Mouse (Mus musculus): ENCODE data around the gene Zfp768.
"Not testable (repeated sequence)": the region's sequence is repeated elsewhere in the genome, so short reads cannot be mapped to it uniquely, and the experiment has no call there.

Gene Zfp768

GRCm38 (mm10) chr7:127342332-127342731 lies 3.1 kb downstream of the Zfp768 start:
- peak; percentile 68 for DNase-seq (ENCODE audit: low read depth, low spot score)

GRCm38 (mm10) chr7:127341861-127342260 lies 3.5 kb downstream of the Zfp768 start:
- not testable (repeated sequence) for DNase-seq (ENCODE audit: low read depth, low spot score); H3K27me3 ChIP-seq (ENCODE audit: control insufficient read depth, insufficient read depth, low read length, poor library complexity, severe bottlenecking); H3K36me3 ChIP-seq (ENCODE audit: control insufficient read depth, insufficient read depth, low read length, poor library complexity, severe bottlenecking)

More at GRCm38 (mm10) chr7:127342332-127342731, 3.1 kb downstream of the Zfp768 start:
- no peaks in the 10 kb centered on the region for H3K36me3 ChIP-seq (ENCODE audit: control insufficient read depth, insufficient read depth, low read length, poor library complexity, severe bottlenecking)
- H3K27me3 ChIP-seq (ENCODE audit: control insufficient read depth, insufficient read depth, low read length, poor library complexity, severe bottlenecking): no peaks in the 10 kb centered on the region

GRCm38 (mm10) chr7:127341356-127341755 lies 4.0 kb downstream of the Zfp768 start:
- DNase-seq (ENCODE audit: low read depth, low spot score): no peak
- H3K36me3 ChIP-seq (ENCODE audit: control insufficient read depth, insufficient read depth, low read length, poor library complexity, severe bottlenecking): no peaks in the 10 kb centered on the region

GRCm38 (mm10) chr7:127337636-127338035 lies 7.8 kb downstream of the Zfp768 start:
- H3K36me3 ChIP-seq (ENCODE audit: control insufficient read depth, insufficient read depth, low read length, poor library complexity, severe bottlenecking): peaks cover 5% of the 10 kb centered on the region
- no peak for DNase-seq (ENCODE audit: low read depth, low spot score)

More at GRCm38 (mm10) chr7:127341356-127341755, 4.0 kb downstream of the Zfp768 start:
- H3K27me3 ChIP-seq (ENCODE audit: control insufficient read depth, insufficient read depth, low read length, poor library complexity, severe bottlenecking): no peaks in the 10 kb centered on the region

GRCm38 (mm10) chr7:127335604-127336003 lies 9.8 kb downstream of the Zfp768 start:
- Histone ChIP-seq H3K36me3 (ENCODE audit: control insufficient read depth, insufficient read depth, low read length, poor library complexity, severe bottlenecking) (peaks cover 10% of the 10 kb centered on the region), H3K27me3 (ENCODE audit: control insufficient read depth, insufficient read depth, low read length, poor library complexity, severe bottlenecking) (no peaks in the 10 kb centered on the region)
- DNase-seq (ENCODE audit: low read depth, low spot score): no peak

More at GRCm38 (mm10) chr7:127337636-127338035, 7.8 kb downstream of the Zfp768 start:
- H3K27me3 ChIP-seq (ENCODE audit: control insufficient read depth, insufficient read depth, low read length, poor library complexity, severe bottlenecking): no peaks in the 10 kb centered on the region

GRCm38 (mm10) chr7:127333240-127333639 lies 12.1 kb downstream of the Zfp768 start:
- no peak for DNase-seq (ENCODE audit: low read depth, low spot score)
- H3K36me3 ChIP-seq (ENCODE audit: control insufficient read depth, insufficient read depth, low read length, poor library complexity, severe bottlenecking): peaks cover 21% of the 10 kb centered on the region
- no peaks in the 10 kb centered on the region for H3K27me3 ChIP-seq (ENCODE audit: control insufficient read depth, insufficient read depth, low read length, poor library complexity, severe bottlenecking)

GRCm38 (mm10) chr7:127326685-127327084 lies 18.7 kb downstream of the Zfp768 start:
- H3K36me3 ChIP-seq (ENCODE audit: control insufficient read depth, insufficient read depth, low read length, poor library complexity, severe bottlenecking): peaks cover 20% of the 10 kb centered on the region
- no peak for DNase-seq (ENCODE audit: low read depth, low spot score)
- no peaks in the 10 kb centered on the region for H3K27me3 ChIP-seq (ENCODE audit: control insufficient read depth, insufficient read depth, low read length, poor library complexity, severe bottlenecking)

- Histone ChIP-seq H3K36me3 (ENCODE audit: control insufficient read depth, insufficient read depth, low read length, poor library complexity, severe bottlenecking) (peaks cover 16% of the 10 kb centered on the region), H3K27me3 (ENCODE audit: control insufficient read depth, insufficient read depth, low read length, poor library complexity, severe bottlenecking) (no peaks in the 10 kb centered on the region)
- no peak for DNase-seq (ENCODE audit: low read depth, low spot score)
These were observed 19.8 kb downstream of the Zfp768 start for GRCm38 (mm10) chr7:127325550-127325949.

GRCm38 (mm10) chr7:127324944-127325343 lies 20.4 kb downstream of the Zfp768 start:
- DNase-seq (ENCODE audit: low read depth, low spot score): no peak
- no peaks in the 10 kb centered on the region for H3K27me3 ChIP-seq (ENCODE audit: control insufficient read depth, insufficient read depth, low read length, poor library complexity, severe bottlenecking)
- H3K36me3 ChIP-seq (ENCODE audit: control insufficient read depth, insufficient read depth, low read length, poor library complexity, severe bottlenecking): peaks cover 12% of the 10 kb centered on the region

- Histone ChIP-seq H3K36me3 (ENCODE audit: control insufficient read depth, insufficient read depth, low read length, poor library complexity, severe bottlenecking) (peaks cover 7% of the 10 kb centered on the region), H3K27me3 (ENCODE audit: control insufficient read depth, insufficient read depth, low read length, poor library complexity, severe bottlenecking) (no peaks in the 10 kb centered on the region)
- no peak for DNase-seq (ENCODE audit: low read depth, low spot score)
These were observed 23.3 kb downstream of the Zfp768 start for GRCm38 (mm10) chr7:127322085-127322484.

GRCm38 (mm10) chr7:127321106-127321505 lies 24.3 kb downstream of the Zfp768 start:
- Histone ChIP-seq H3K36me3 (ENCODE audit: control insufficient read depth, insufficient read depth, low read length, poor library complexity, severe bottlenecking) (peaks cover 9% of the 10 kb centered on the region), H3K27me3 (ENCODE audit: control insufficient read depth, insufficient read depth, low read length, poor library complexity, severe bottlenecking) (no peaks in the 10 kb centered on the region)
- DNase-seq (ENCODE audit: low read depth, low spot score): no peak

- Histone ChIP-seq H3K36me3 (ENCODE audit: control insufficient read depth, insufficient read depth, low read length, poor library complexity, severe bottlenecking) (peaks cover 22% of the 10 kb centered on the region), H3K27me3 (ENCODE audit: control insufficient read depth, insufficient read depth, low read length, poor library complexity, severe bottlenecking) (no peaks in the 10 kb centered on the region)
- no peak for DNase-seq (ENCODE audit: low read depth, low spot score)
These were observed 31.5 kb downstream of the Zfp768 start for GRCm38 (mm10) chr7:127313912-127314311.

GRCm38 (mm10) chr7:127309951-127310350 lies 35.4 kb downstream of the Zfp768 start:
- no peak for DNase-seq (ENCODE audit: low read depth, low spot score)
- H3K27me3 ChIP-seq (ENCODE audit: control insufficient read depth, insufficient read depth, low read length, poor library complexity, severe bottlenecking): no peaks in the 10 kb centered on the region
- peaks cover 26% of the 10 kb centered on the region for H3K36me3 ChIP-seq (ENCODE audit: control insufficient read depth, insufficient read depth, low read length, poor library complexity, severe bottlenecking)

- DNase-seq (ENCODE audit: low read depth, low spot score): peak; percentile 75
- Histone ChIP-seq H3K36me3 (ENCODE audit: control insufficient read depth, insufficient read depth, low read length, poor library complexity, severe bottlenecking) (peaks cover 25% of the 10 kb centered on the region), H3K27me3 (ENCODE audit: control insufficient read depth, insufficient read depth, low read length, poor library complexity, severe bottlenecking) (no peaks in the 10 kb centered on the region)
These were observed 36.5 kb downstream of the Zfp768 start for GRCm38 (mm10) chr7:127308887-127309286.

- Histone ChIP-seq H3K36me3 (ENCODE audit: control insufficient read depth, insufficient read depth, low read length, poor library complexity, severe bottlenecking) (peaks cover 25% of the 10 kb centered on the region), H3K27me3 (ENCODE audit: control insufficient read depth, insufficient read depth, low read length, poor library complexity, severe bottlenecking) (no peaks in the 10 kb centered on the region)
- no peak for DNase-seq (ENCODE audit: low read depth, low spot score)
These were observed 37.0 kb downstream of the Zfp768 start for GRCm38 (mm10) chr7:127308431-127308830.

- no peak for DNase-seq (ENCODE audit: low read depth, low spot score)
- Histone ChIP-seq H3K27me3 (ENCODE audit: control insufficient read depth, insufficient read depth, low read length, poor library complexity, severe bottlenecking) (no peaks in the 10 kb centered on the region), H3K36me3 (ENCODE audit: control insufficient read depth, insufficient read depth, low read length, poor library complexity, severe bottlenecking) (peaks cover 7% of the 10 kb centered on the region)
These were observed 47.7 kb downstream of the Zfp768 start for GRCm38 (mm10) chr7:127297586-127298193.

All from splenic B cell, adult 2 months (primary cell).